Mouse (Mus musculus): ENCODE data around the gene B630019K06Rik. TPM values are rescaled to one million over a fixed set of nuclear protein-coding genes. Genes with fewer than 3 reads are reported as not detected.
"Not testable (repeated sequence)": the region's sequence is repeated elsewhere in the genome, so short reads cannot be mapped to it uniquely, and the experiment has no call there.

The B630019K06Rik gene
- 2.2 and 2.4 TPM in 2 replicates for polyA plus RNA-seq (2016; fragmentation: Nextera tagmentation; extraction: Ambion mirVana)

DNA sequence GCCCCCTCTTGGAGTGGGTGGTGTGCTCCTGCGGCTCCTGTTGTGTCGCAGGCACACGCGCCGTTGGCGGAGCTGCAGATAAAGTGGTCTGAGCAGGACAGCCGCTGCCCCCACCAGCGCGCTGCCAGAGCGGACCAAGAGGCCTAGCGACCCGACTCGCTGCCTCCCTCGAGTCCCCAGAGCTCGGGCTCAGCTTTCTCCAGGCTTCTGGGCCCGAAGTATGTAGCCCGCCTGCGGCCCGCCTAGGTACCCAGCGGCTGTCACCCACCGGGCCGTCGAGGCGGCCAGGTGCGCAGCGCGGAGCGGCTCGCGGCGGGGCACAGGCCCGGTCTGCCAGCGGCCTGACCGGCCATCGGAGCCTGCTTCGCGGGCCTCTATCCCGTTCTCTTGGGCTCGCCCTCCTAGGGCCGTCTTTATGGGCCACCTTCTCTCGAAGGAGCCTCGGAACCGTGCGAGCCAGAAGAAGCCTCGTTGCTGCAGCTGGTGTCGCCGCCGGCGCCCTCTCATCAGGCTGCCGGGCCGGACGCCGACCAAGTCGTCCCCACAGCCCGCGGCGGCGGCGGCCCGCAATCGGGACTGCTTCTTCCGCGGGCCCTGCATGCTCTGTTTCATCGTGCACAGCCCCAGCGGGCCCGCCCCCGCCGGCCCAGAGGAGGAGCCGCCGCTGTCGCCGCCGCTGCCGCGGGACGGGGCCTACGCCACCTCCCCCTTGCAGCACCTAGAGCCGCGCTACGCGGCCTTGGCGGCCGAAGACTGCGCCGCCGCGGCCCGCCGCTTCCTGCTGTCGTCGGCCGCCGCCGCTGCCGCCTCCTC, at the start of gene B630019K06Rik:
Gene B630019K06Rik, plus strand, starts transcription at position 40 of the 813 bp plus-strand sequence.
- WGBS = 16% methylated on average over 88 of the region's 95 CpGs
- H3K4me3 ChIP-seq = peak within 1 kb of the TSS; percentile 59

DNA sequence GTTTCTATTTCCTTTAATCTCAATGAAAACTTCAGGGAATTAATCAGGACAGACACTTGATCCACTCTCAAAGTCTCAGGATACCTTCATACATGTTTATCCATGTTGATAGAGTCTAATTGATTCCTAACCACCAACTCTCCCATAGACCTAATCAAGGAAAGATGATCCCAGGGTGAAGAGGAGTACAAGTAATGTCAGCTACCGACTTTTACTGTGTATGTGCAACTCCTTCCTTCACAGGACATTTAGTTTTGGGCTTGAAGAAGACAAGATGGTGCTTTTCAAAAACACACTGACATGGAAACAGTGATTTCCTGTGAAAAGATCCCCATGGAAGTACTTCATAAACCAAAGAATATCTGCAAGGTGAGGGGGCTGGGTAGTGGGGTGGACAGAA, 48.5 kb upstream of the B630019K06Rik start, which contains the start of gene Gm6592:
Gene Gm6592, plus strand, starts transcription at position 301 of the 400 bp plus-strand sequence.
- no peak for DNase-seq (ENCODE audit: extremely low spot score, low spot score)
- Histone ChIP-seq H3K36me3 (replicated peaks) (no peaks in the 10 kb centered on the region), H3K27me3 (ENCODE audit: poor library complexity, severe bottlenecking) (no peaks in the 10 kb centered on the region), H3K4me1 (no peaks in the 10 kb centered on the region), H3K9me3 (no peaks in the 10 kb centered on the region), H3K27ac (no peak within 1 kb of the TSS), H3K4me3 (no peak within 1 kb of the TSS)
- WGBS = 68% methylated on average over 1 of the region's 1 CpGs

More for the DNA sequence above, at the start of gene B630019K06Rik:
- Histone ChIP-seq H3K36me3 (replicated peaks) (no peaks in the 10 kb centered on the region; the same call in 1 of the 2 replicates), H3K9me3 (peaks cover 9% of the 10 kb centered on the region; the same call in 1 of the 2 replicates), H3K27ac (peak within 1 kb of the TSS; percentile 87), H3K4me1 (no peaks in the 10 kb centered on the region), H3K27me3 (ENCODE audit: poor library complexity, severe bottlenecking) (no peaks in the 10 kb centered on the region)
- peak; percentile 33 for DNase-seq (ENCODE audit: extremely low spot score, low spot score)

GRCm38 (mm10) chrX:8852486-8852885, 39.7 kb upstream of the B630019K06Rik start:
- no peaks in the 10 kb centered on the region for H3K36me3 ChIP-seq (replicated peaks)
- no peak for DNase-seq (ENCODE audit: extremely low spot score, low spot score)
- no peak overlapping the region for H3K27ac ChIP-seq
- no peaks in the 10 kb centered on the region; the same call in 1 of the 2 replicates for H3K9me3 ChIP-seq
- H3K4me3 ChIP-seq = no peak overlapping the region
- WGBS = 93% methylated on average over 10 of the region's 10 CpGs
- H3K27me3 ChIP-seq (ENCODE audit: poor library complexity, severe bottlenecking) = no peaks in the 10 kb centered on the region
- H3K4me1 ChIP-seq = no peaks in the 10 kb centered on the region

DNA sequence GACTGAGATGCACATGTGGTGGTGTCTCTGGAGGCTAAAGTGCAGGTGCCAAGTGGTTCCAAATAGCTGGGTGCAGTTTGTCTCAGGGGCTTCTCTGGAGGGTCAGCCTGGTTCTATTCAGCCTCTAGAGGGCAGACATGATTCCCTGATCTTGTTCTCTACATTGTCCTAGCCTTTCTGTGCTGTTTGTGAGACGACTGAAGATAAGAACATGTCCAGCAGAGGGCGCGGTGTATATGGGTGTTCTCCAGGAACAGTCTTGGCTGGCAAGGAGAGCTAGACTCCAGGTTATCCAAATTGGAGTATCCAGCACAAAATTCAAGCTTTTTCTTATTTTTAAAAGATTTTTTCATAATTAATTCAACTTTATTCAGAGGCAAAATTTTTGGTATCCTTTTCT, 27.9 kb upstream of the B630019K06Rik start:
- H3K4me3 ChIP-seq; H3K27ac ChIP-seq; H3K4me1 ChIP-seq; H3K27me3 ChIP-seq (ENCODE audit: poor library complexity, severe bottlenecking); H3K9me3 ChIP-seq; H3K36me3 ChIP-seq (replicated peaks): not testable (repeated sequence)
- DNase-seq (ENCODE audit: extremely low spot score, low spot score) = peak; percentile 55
- WGBS = 4% methylated on average over 3 of the region's 3 CpGs

DNA sequence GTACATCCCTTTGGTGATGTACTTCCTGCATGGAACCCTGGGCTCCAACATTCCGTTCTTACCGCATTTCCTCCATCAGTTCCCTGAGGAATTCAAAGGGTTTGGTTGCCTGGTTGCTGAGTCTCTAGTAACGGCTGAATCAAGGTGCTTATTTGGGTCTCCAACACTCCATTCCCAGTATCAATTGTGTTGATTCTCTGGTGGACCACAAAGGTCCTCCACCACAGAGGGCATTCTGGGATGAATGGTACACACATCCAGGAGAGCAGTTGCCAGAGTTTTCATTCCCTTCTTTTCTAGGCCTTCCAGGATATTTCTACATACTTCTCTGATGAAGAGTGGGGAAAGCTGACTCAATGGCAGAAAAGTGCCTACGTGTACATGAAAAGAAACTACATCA, 18.2 kb upstream of the B630019K06Rik start, which contains the start of gene Gm5751:
Gene Gm5751, plus strand, starts transcription at position 301 of the 400 bp plus-strand sequence.
- not testable (repeated sequence) for H3K27ac ChIP-seq

GRCm38 (mm10) chrX:8884336-8884735, 7.8 kb upstream of the B630019K06Rik start:
- no peaks in the 10 kb centered on the region for H3K4me1 ChIP-seq
- H3K9me3 ChIP-seq = no peaks in the 10 kb centered on the region
- no peak overlapping the region for H3K27ac ChIP-seq
- no peak for DNase-seq (ENCODE audit: extremely low spot score, low spot score)
- H3K27me3 ChIP-seq (ENCODE audit: poor library complexity, severe bottlenecking) = no peaks in the 10 kb centered on the region
- no peak overlapping the region for H3K4me3 ChIP-seq
- 72% methylated on average over 4 of the region's 4 CpGs for WGBS
- H3K36me3 ChIP-seq (replicated peaks) = no peaks in the 10 kb centered on the region; the same call in 1 of the 2 replicates

More for the DNA sequence above, 18.2 kb upstream of the B630019K06Rik start, which contains the start of gene Gm5751:
- not testable (repeated sequence) for H3K4me3 ChIP-seq; H3K4me1 ChIP-seq; H3K27me3 ChIP-seq (ENCODE audit: poor library complexity, severe bottlenecking); DNase-seq (ENCODE audit: extremely low spot score, low spot score); H3K36me3 ChIP-seq (replicated peaks)
- 91% methylated on average over 4 of the region's 4 CpGs for WGBS
- peaks cover 12% of the 10 kb centered on the region; the same call in 1 of the 2 replicates for H3K9me3 ChIP-seq

- WGBS = 36% methylated on average over 3 of the region's 9 CpGs
- peak; percentile 16 for DNase-seq (ENCODE audit: extremely low spot score, low spot score)
- H3K27ac ChIP-seq = peak overlapping the region; percentile 87
- peaks cover 9% of the 10 kb centered on the region; the same call in 1 of the 2 replicates for H3K9me3 ChIP-seq
- H3K4me3 ChIP-seq = peak overlapping the region; percentile 59
- H3K4me1 ChIP-seq = no peaks in the 10 kb centered on the region
- no peaks in the 10 kb centered on the region for H3K27me3 ChIP-seq (ENCODE audit: poor library complexity, severe bottlenecking)
- H3K36me3 ChIP-seq (replicated peaks) = no peaks in the 10 kb centered on the region; the same call in 1 of the 2 replicates
These were observed 223 bp upstream of the B630019K06Rik start for GRCm38 (mm10) chrX:8891975-8892342.

DNA sequence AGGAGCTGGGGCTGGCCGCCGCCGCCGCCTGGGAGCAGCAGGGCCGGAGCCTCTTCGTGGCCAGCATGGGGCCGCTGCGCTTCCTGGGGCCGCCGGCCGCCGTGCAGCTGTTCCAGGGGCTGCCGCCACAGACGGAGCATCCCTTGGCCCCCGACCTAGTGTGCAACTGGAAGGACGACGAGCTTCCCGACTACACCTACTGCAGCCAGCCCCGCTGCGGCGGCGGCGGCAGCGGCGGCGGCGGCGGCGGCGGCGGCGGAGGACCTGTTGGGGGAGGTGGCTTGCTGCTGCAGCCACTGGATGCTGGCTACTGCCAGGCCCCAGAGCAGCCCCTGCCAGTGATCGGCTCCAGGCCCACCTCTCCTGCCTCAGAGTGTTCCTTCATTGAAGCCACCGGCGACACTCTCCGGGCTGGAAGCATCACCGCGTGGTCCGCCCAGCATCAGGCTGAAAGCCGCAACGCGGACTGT, 1.0 kb downstream of the B630019K06Rik start:
- Histone ChIP-seq H3K27ac (peak overlapping the region; percentile 87), H3K36me3 (replicated peaks) (no peaks in the 10 kb centered on the region; the same call in 1 of the 2 replicates), H3K9me3 (peaks cover 9% of the 10 kb centered on the region; the same call in 1 of the 2 replicates), H3K27me3 (ENCODE audit: poor library complexity, severe bottlenecking) (no peaks in the 10 kb centered on the region), H3K4me1 (no peaks in the 10 kb centered on the region), H3K4me3 (peak overlapping the region; percentile 59)
- WGBS = 18% methylated on average over 31 of the region's 42 CpGs
- peak; percentile 40 for DNase-seq (ENCODE audit: extremely low spot score, low spot score)

DNA sequence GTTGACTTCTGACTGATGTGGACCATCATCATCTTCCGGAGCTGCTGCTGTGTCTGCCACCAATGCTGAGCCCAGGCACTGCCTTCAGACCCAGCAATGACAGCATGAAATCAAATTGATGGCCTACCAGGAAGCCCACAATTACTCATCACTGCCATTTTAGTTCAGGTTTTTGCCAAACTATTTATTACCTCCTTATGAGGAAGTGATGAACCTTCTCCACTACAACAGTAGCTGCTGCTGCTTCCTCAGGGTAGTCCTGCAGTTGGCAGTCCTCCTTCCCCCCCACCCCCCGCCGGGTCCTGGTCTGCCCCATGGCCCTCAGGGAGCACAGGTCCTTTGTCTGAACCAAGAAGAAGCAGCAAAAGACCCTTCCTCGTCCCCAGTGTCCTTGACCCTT, 8.6 kb downstream of the B630019K06Rik start:
- peaks cover 8% of the 10 kb centered on the region for H3K4me1 ChIP-seq
- H3K9me3 ChIP-seq = no peaks in the 10 kb centered on the region
- 73% methylated on average over 4 of the region's 4 CpGs for WGBS
- no peak for DNase-seq (ENCODE audit: extremely low spot score, low spot score)
- no peaks in the 10 kb centered on the region for H3K27me3 ChIP-seq (ENCODE audit: poor library complexity, severe bottlenecking)
- H3K36me3 ChIP-seq (replicated peaks) = no peaks in the 10 kb centered on the region
- no peak overlapping the region for H3K4me3 ChIP-seq
- no peak overlapping the region for H3K27ac ChIP-seq

- WGBS = 35% methylated on average over 7 of the region's 7 CpGs
- H3K27ac ChIP-seq = no peak overlapping the region
- no peak overlapping the region for H3K4me3 ChIP-seq
- DNase-seq (ENCODE audit: extremely low spot score, low spot score) = no peak
- peaks cover 8% of the 10 kb centered on the region for H3K4me1 ChIP-seq
- H3K36me3 ChIP-seq (replicated peaks) = no peaks in the 10 kb centered on the region
- H3K27me3 ChIP-seq (ENCODE audit: poor library complexity, severe bottlenecking) = no peaks in the 10 kb centered on the region
- no peaks in the 10 kb centered on the region for H3K9me3 ChIP-seq
These were observed 9.8 kb downstream of the B630019K06Rik start for GRCm38 (mm10) chrX:8901906-8902472.

- Histone ChIP-seq H3K27me3 (ENCODE audit: poor library complexity, severe bottlenecking) (no peaks in the 10 kb centered on the region), H3K4me3 (no peak overlapping the region), H3K4me1 (no peaks in the 10 kb centered on the region), H3K9me3 (no peaks in the 10 kb centered on the region), H3K36me3 (replicated peaks) (no peaks in the 10 kb centered on the region), H3K27ac (no peak overlapping the region)
- 74% methylated on average over 4 of the region's 4 CpGs for WGBS
- DNase-seq (ENCODE audit: extremely low spot score, low spot score) = no peak
These were observed 28.9 kb downstream of the B630019K06Rik start for GRCm38 (mm10) chrX:8921080-8921479.

GRCm38 (mm10) chrX:8921813-8922607, 29.8 kb downstream of the B630019K06Rik start:
- no peak for DNase-seq (ENCODE audit: extremely low spot score, low spot score)
- Histone ChIP-seq H3K36me3 (replicated peaks) (no peaks in the 10 kb centered on the region), H3K4me1 (no peaks in the 10 kb centered on the region), H3K27ac (no peak overlapping the region), H3K27me3 (ENCODE audit: poor library complexity, severe bottlenecking) (no peaks in the 10 kb centered on the region), H3K9me3 (no peaks in the 10 kb centered on the region), H3K4me3 (no peak overlapping the region)
- 67% methylated on average over 9 of the region's 9 CpGs for WGBS
